Mouse (Mus musculus): ENCODE measurements at regions not wholly inside any gene's neighbourhood (a gene's known extent, or its start where the extent isn't known, plus 50 kb on each side); places are given as distances from the start of the nearest gene placed in this dataset.

- TF ChIP-seq CTCF (IDR thresholded peaks at IDR 0.05; ENCODE audit: borderline replicate concordance, insufficient read depth, low read depth, low read length) (no peak), POLR2A (IDR thresholded peaks at IDR 0.05; ENCODE audit: borderline replicate concordance, insufficient read depth, low read length) (no peak)
Observed at GRCm38 (mm10) chr10:46723666-46724065, 1146.0 kb downstream of the Hace1 start.

Measured in cerebellum, adult 2 months (tissue).